Mouse (Mus musculus): ENCODE data around the gene Cpsf4. TPM values are rescaled to one million over a fixed set of nuclear protein-coding genes. Genes with fewer than 3 reads are reported as not detected.
"Not testable (repeated sequence)": the region's sequence is repeated elsewhere in the genome, so short reads cannot be mapped to it uniquely, and the experiment has no call there.

Cpsf4 gene
- polyA plus RNA-seq, 1 experiment: 31.3 TPM

- TF ChIP-seq E2F4 (IDR thresholded peaks at IDR 0.05; ENCODE audit: insufficient read depth) (no peak), CEBPB (IDR thresholded peaks at IDR 0.05; ENCODE audit: insufficient read depth, poor library complexity, severe bottlenecking) (no peak), POLR2A (IDR thresholded peaks at IDR 0.05; ENCODE audit: insufficient read length, low read depth) (no peak), POLR2AphosphoS2 (IDR thresholded peaks at IDR 0.05; ENCODE audit: insufficient read length, low read depth) (no peak), MYOG (IDR thresholded peaks at IDR 0.05; ENCODE audit: control insufficient read depth in 1 of 3, insufficient read depth in 1 of 3, insufficient read length in 2 of 3, low read depth in 2 of 3) (no peak), MYOD1 (IDR thresholded peaks at IDR 0.05; ENCODE audit: control insufficient read depth in 1 of 3, insufficient read length in 2 of 3, low read depth in 2 of 3) (no peak), USF1 (IDR thresholded peaks at IDR 0.05; ENCODE audit: low read depth) (no peak), SRF (IDR thresholded peaks at IDR 0.05; ENCODE audit: control insufficient read depth, insufficient read length, low read depth) (no peak), TCF3 (IDR thresholded peaks at IDR 0.05; ENCODE audit: insufficient read length, low read depth) (no peak), TCF12 (IDR thresholded peaks at IDR 0.05; ENCODE audit: insufficient read depth, poor library complexity, severe bottlenecking) (no peak), REST (IDR thresholded peaks at IDR 0.05; ENCODE audit: insufficient read depth, insufficient read length) (no peak), MAX (IDR thresholded peaks at IDR 0.05; ENCODE audit: low read depth) (no peak)
- H3K4me3 ChIP-seq: no peak overlapping the region
- H3K36me3 ChIP-seq (ENCODE audit: control insufficient read depth, insufficient read depth): no peaks in the 10 kb centered on the region
- no peaks in the 10 kb centered on the region for H3K27me3 ChIP-seq (ENCODE audit: control insufficient read depth, insufficient read depth, insufficient read length)
- peaks cover 6% of the 10 kb centered on the region for H3K79me2 ChIP-seq (ENCODE audit: control insufficient read depth, insufficient read depth)
- H3ac ChIP-seq (ENCODE audit: control insufficient read depth, insufficient read length): no peak overlapping the region
- no peak overlapping the region for H3K4me2 ChIP-seq (ENCODE audit: low read depth)
Measured at GRCm38 (mm10) chr5:145202446-145202845, 35.4 kb downstream of the Cpsf4 start.

- Histone ChIP-seq H3K27me3 (ENCODE audit: control insufficient read depth, insufficient read depth, insufficient read length) (no peaks in the 10 kb centered on the region), H3ac (ENCODE audit: control insufficient read depth, insufficient read length) (peak within 1 kb of the TSS; percentile 34), H3K4me3 (peak within 1 kb of the TSS; percentile 44), H3K79me2 (ENCODE audit: control insufficient read depth, insufficient read depth) (peaks cover 6% of the 10 kb centered on the region), H3K36me3 (ENCODE audit: control insufficient read depth, insufficient read depth) (no peaks in the 10 kb centered on the region), H3K4me2 (ENCODE audit: low read depth) (peak within 1 kb of the TSS; percentile 91)
- TF ChIP-seq POLR2A (IDR thresholded peaks at IDR 0.05; ENCODE audit: insufficient read length, low read depth) (peak; percentile 41), POLR2AphosphoS2 (IDR thresholded peaks at IDR 0.05; ENCODE audit: insufficient read length, low read depth) (peak; percentile 60), E2F4 (IDR thresholded peaks at IDR 0.05; ENCODE audit: insufficient read depth) (no peak), SRF (IDR thresholded peaks at IDR 0.05; ENCODE audit: control insufficient read depth, insufficient read length, low read depth) (peak; percentile 40)
Measured at GRCm38 (mm10) chr5:145203936-145204691, 37.1 kb downstream of the Cpsf4 start, which contains the start of gene Zkscan5. TSS of gene Zkscan5 (plus strand) at chr5:145204562.

- Histone ChIP-seq H3K27me3 (ENCODE audit: control insufficient read depth, insufficient read depth, insufficient read length) (no peaks in the 10 kb centered on the region), H3K4me2 (ENCODE audit: low read depth) (peak overlapping the region; percentile 91), H3K79me2 (ENCODE audit: control insufficient read depth, insufficient read depth) (peaks cover 6% of the 10 kb centered on the region), H3ac (ENCODE audit: control insufficient read depth, insufficient read length) (peak overlapping the region; percentile 34), H3K36me3 (ENCODE audit: control insufficient read depth, insufficient read depth) (peaks cover 4% of the 10 kb centered on the region), H3K4me3 (peak overlapping the region; percentile 44)
- TF ChIP-seq E2F4 (IDR thresholded peaks at IDR 0.05; ENCODE audit: insufficient read depth) (no peak), CEBPB (IDR thresholded peaks at IDR 0.05; ENCODE audit: insufficient read depth, poor library complexity, severe bottlenecking) (no peak), MYOG (IDR thresholded peaks at IDR 0.05; ENCODE audit: control insufficient read depth in 1 of 3, insufficient read depth in 1 of 3, insufficient read length in 2 of 3, low read depth in 2 of 3) (no peak), TCF12 (IDR thresholded peaks at IDR 0.05; ENCODE audit: insufficient read depth, poor library complexity, severe bottlenecking) (no peak), SRF (IDR thresholded peaks at IDR 0.05; ENCODE audit: control insufficient read depth, insufficient read length, low read depth) (no peak), USF1 (IDR thresholded peaks at IDR 0.05; ENCODE audit: low read depth) (no peak), MYOD1 (IDR thresholded peaks at IDR 0.05; ENCODE audit: control insufficient read depth in 1 of 3, insufficient read length in 2 of 3, low read depth in 2 of 3) (no peak), POLR2A (IDR thresholded peaks at IDR 0.05; ENCODE audit: insufficient read length, low read depth) (no peak), POLR2AphosphoS2 (IDR thresholded peaks at IDR 0.05; ENCODE audit: insufficient read length, low read depth) (no peak), TCF3 (IDR thresholded peaks at IDR 0.05; ENCODE audit: insufficient read length, low read depth) (no peak), MAX (IDR thresholded peaks at IDR 0.05; ENCODE audit: low read depth) (no peak), REST (IDR thresholded peaks at IDR 0.05; ENCODE audit: insufficient read depth, insufficient read length) (no peak)
Measured at GRCm38 (mm10) chr5:145205041-145205440, 38.0 kb downstream of the Cpsf4 start.

- H3K79me2 ChIP-seq (ENCODE audit: control insufficient read depth, insufficient read depth): peaks cover 6% of the 10 kb centered on the region
- H3K4me2 ChIP-seq (ENCODE audit: low read depth): no peak overlapping the region
- no peak overlapping the region for H3K4me3 ChIP-seq
- TF ChIP-seq MAX (IDR thresholded peaks at IDR 0.05; ENCODE audit: low read depth) (no peak), TCF3 (IDR thresholded peaks at IDR 0.05; ENCODE audit: insufficient read length, low read depth) (no peak), CEBPB (IDR thresholded peaks at IDR 0.05; ENCODE audit: insufficient read depth, poor library complexity, severe bottlenecking) (no peak), TCF12 (IDR thresholded peaks at IDR 0.05; ENCODE audit: insufficient read depth, poor library complexity, severe bottlenecking) (no peak), POLR2A (IDR thresholded peaks at IDR 0.05; ENCODE audit: insufficient read length, low read depth) (no peak)
- H3ac ChIP-seq (ENCODE audit: control insufficient read depth, insufficient read length): no peak overlapping the region
- peaks cover 4% of the 10 kb centered on the region for H3K36me3 ChIP-seq (ENCODE audit: control insufficient read depth, insufficient read depth)
- H3K27me3 ChIP-seq (ENCODE audit: control insufficient read depth, insufficient read depth, insufficient read length): no peaks in the 10 kb centered on the region
Measured at GRCm38 (mm10) chr5:145207385-145207784, 40.4 kb downstream of the Cpsf4 start.

GRCm38 (mm10) chr5:145207954-145208353 is 40.9 kb downstream of the Cpsf4 start:
- Histone ChIP-seq H3K36me3 (ENCODE audit: control insufficient read depth, insufficient read depth) (peaks cover 4% of the 10 kb centered on the region), H3K4me2 (ENCODE audit: low read depth) (no peak overlapping the region), H3ac (ENCODE audit: control insufficient read depth, insufficient read length) (no peak overlapping the region), H3K27me3 (ENCODE audit: control insufficient read depth, insufficient read depth, insufficient read length) (no peaks in the 10 kb centered on the region), H3K79me2 (ENCODE audit: control insufficient read depth, insufficient read depth) (peaks cover 6% of the 10 kb centered on the region), H3K4me3 (no peak overlapping the region)
- TF ChIP-seq CEBPB (IDR thresholded peaks at IDR 0.05; ENCODE audit: insufficient read depth, poor library complexity, severe bottlenecking) (no peak), MYOG (IDR thresholded peaks at IDR 0.05; ENCODE audit: control insufficient read depth in 1 of 3, insufficient read depth in 1 of 3, insufficient read length in 2 of 3, low read depth in 2 of 3) (no peak), USF1 (IDR thresholded peaks at IDR 0.05; ENCODE audit: low read depth) (no peak), MYOD1 (IDR thresholded peaks at IDR 0.05; ENCODE audit: control insufficient read depth in 1 of 3, insufficient read length in 2 of 3, low read depth in 2 of 3) (no peak), SRF (IDR thresholded peaks at IDR 0.05; ENCODE audit: control insufficient read depth, insufficient read length, low read depth) (no peak), POLR2A (IDR thresholded peaks at IDR 0.05; ENCODE audit: insufficient read length, low read depth) (no peak), MAX (IDR thresholded peaks at IDR 0.05; ENCODE audit: low read depth) (no peak), POLR2AphosphoS2 (IDR thresholded peaks at IDR 0.05; ENCODE audit: insufficient read length, low read depth) (no peak), TCF12 (IDR thresholded peaks at IDR 0.05; ENCODE audit: insufficient read depth, poor library complexity, severe bottlenecking) (no peak), E2F4 (IDR thresholded peaks at IDR 0.05; ENCODE audit: insufficient read depth) (no peak), REST (IDR thresholded peaks at IDR 0.05; ENCODE audit: insufficient read depth, insufficient read length) (no peak), TCF3 (IDR thresholded peaks at IDR 0.05; ENCODE audit: insufficient read length, low read depth) (no peak)

GRCm38 (mm10) chr5:145208391-145208790 is 41.4 kb downstream of the Cpsf4 start:
- H3K36me3 ChIP-seq (ENCODE audit: control insufficient read depth, insufficient read depth); H3ac ChIP-seq (ENCODE audit: control insufficient read depth, insufficient read length); H3K27me3 ChIP-seq (ENCODE audit: control insufficient read depth, insufficient read depth, insufficient read length); H3K79me2 ChIP-seq (ENCODE audit: control insufficient read depth, insufficient read depth); H3K4me3 ChIP-seq; H3K4me2 ChIP-seq (ENCODE audit: low read depth): not testable (repeated sequence)
